Mouse (Mus musculus) left cerebral cortex, adult 2 months (tissue): Measurements from ENCODE around the gene Ogn. TPM values are rescaled to one million over a fixed set of nuclear protein-coding genes. Genes with fewer than 3 reads are reported as not detected.

ENCODE experiments used
- DNase-seq, 2 experiments: peaks; one replicate each; pipeline ENCODE4 v3.0.0; 2021 to 2022; ENCODE audit warnings: low spot score in 2 of 2, mixed read lengths in 1 of 2; ENCODE audit errors: extremely low spot score in 1 of 2
- H3K27ac ChIP-seq: fragments of 200-600 bp; 2 replicates; pipeline ENCODE4 v1.8.1; 2022
- H3K4me3 ChIP-seq: fragments of 200-600 bp; 2 replicates; pipeline ENCODE4 v1.8.1; 2022
- CTCF ChIP-seq: fragments of 200-600 bp; IDR thresholded peaks from 2 replicates; pipeline ENCODE4 v1.8.1; 2022; ENCODE audit warnings: antibody characterized with exemption, mild to moderate bottlenecking, moderate library complexity
- intact Hi-C: fragments of 180-260 bp; cut with DNase I; formaldehyde crosslinking; loops from one replicate; pipeline ENCODE4 v1.15.1; 2025
- total RNA-seq, 2 experiments: library from RNA; stranded (reverse); gene quantifications; 2 replicates each; pipeline ENCODE4 v1.2.3; 2021

Gene Ogn
- total RNA-seq, 2 experiments from 2014 or later: 5.3 to 8.6 TPM

DNA sequence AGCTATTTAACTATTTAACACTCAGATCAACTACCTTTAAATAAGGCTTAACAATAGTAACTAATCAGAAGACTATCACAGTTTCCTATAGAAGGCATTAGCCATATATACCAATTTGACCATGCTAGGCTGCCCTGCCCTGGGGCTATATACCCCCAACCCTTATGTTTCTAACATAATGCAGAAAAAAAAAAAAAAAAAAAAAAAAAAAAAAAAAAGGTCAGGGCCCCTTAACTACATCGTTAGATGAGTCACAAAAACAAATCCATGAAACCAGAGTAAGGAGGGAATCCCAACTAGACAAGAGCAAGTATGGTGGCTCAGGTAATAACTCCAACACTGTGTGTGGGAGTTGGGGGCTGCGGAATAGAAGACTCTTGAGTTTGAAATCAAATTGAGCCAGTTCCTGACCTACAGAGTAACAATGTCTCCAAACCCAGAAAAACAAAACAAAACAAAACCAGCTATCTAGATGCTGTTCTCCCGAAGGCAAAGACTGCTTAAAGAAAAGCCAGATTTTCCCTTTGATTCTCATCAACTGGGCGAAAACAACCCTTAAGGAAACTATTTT, 44.0 kb downstream of the Ogn start:
- H3K27ac ChIP-seq: no peak overlapping the region
- H3K4me3 ChIP-seq: peak overlapping the region; percentile 89
- no peak for TF ChIP-seq CTCF
- DNase-seq: no peak
- intact Hi-C loops: loop anchor here (5.0 kb wide), 1 partner anchor 310 kb away; the partner anchor contains the start of gene Bicd2

GRCm38 (mm10) chr13:49652481-49653179, 44.8 kb downstream of the Ogn start, which contains the start of the genes Cenpp and Nol8:
Gene Cenpp, minus strand, starts transcription at chr13:49652785.
Gene Nol8, plus strand, starts transcription at chr13:49653078.
- intact Hi-C loops: loop anchor here (5.0 kb wide), 1 partner anchor 310 kb away; the partner anchor contains the start of gene Bicd2
- peak; percentile 1 for TF ChIP-seq CTCF
- DNase-seq: peak; percentile 100
- Histone ChIP-seq H3K4me3 (peak within 1 kb of the TSS; percentile 89), H3K27ac (peak within 1 kb of the TSS; percentile 71)

GRCm38 (mm10) chr13:49653180-49653541, 45.3 kb downstream of the Ogn start:
- intact Hi-C loops: loop anchor here (5.0 kb wide), 1 partner anchor 311 kb away; the partner anchor contains the start of gene Bicd2
- DNase-seq: peak in 1 of 2 experiments; percentile 52
- Histone ChIP-seq H3K27ac (peak overlapping the region; percentile 71), H3K4me3 (peak overlapping the region; percentile 89)
- no peak for TF ChIP-seq CTCF

Other genes with a start within 250 kb of the Ogn start
- 10 to 100 TPM; 17.7 to 18.0 TPM for gene Ippk, start 186.8 kb upstream of the Ogn start, total RNA-seq
- 1 to 10 TPM; 1.5 to 2.1 TPM for gene Tes3-ps, start 114.7 kb upstream of the Ogn start, total RNA-seq
- 1 to 10 TPM; 2.2 to 2.4 TPM for gene Ecm2, start 103.2 kb upstream of the Ogn start, total RNA-seq
- gene Aspn, start 63.6 kb upstream of the Ogn start, total RNA-seq: 1 to 10 TPM in 1 of 2 experiments, under 1 TPM in 1; 0.81 to 1.3 TPM
- gene Omd, start 25.6 kb upstream of the Ogn start, total RNA-seq: 1 to 10 TPM; 1.6 to 2.7 TPM
- 1 to 10 TPM in 1 of 2 experiments, under 1 TPM in 1; 0.51 to 1.5 TPM for gene Cenpp, start 44.7 kb downstream of the Ogn start, total RNA-seq
- gene Nol8, start 45.0 kb downstream of the Ogn start, total RNA-seq: 10 to 100 TPM; 27.0 to 28.1 TPM
- gene Iars, start 74.1 kb downstream of the Ogn start, total RNA-seq: 10 to 100 TPM; 66.9 to 71.7 TPM
- not detected for gene Gm30302, start 191.0 kb downstream of the Ogn start, total RNA-seq